Mouse (Mus musculus): Measurements from ENCODE around the gene Hoxa10. TPM values are rescaled to one million over a fixed set of nuclear protein-coding genes. Genes with fewer than 3 reads are reported as not detected.

Gene Hoxa10
- total RNA-seq, 2 experiments from 2014 or later, result not detected

DNA sequence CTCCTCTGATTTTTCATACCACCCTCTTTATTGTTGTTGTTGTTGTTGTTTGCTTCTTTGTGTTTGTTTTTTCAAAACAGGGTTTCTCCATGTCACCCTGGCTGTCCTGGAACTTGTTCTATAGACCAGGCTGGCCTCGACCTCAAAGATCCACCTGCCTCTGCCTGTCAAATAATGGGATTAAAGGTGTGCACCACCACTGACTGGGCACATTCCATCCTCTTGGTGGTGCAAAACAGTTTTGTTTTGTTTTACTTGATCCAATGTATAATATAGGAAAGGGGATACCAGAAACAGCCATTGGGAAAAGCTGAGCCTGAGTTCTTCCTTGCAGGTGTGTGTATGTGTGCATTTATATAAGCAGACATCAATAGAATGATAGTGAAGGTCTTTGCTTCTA is 54.2 kb downstream of the Hoxa10 start:
- DNase-seq (ENCODE audit: low spot score in 2 of 2), result no peak

DNA sequence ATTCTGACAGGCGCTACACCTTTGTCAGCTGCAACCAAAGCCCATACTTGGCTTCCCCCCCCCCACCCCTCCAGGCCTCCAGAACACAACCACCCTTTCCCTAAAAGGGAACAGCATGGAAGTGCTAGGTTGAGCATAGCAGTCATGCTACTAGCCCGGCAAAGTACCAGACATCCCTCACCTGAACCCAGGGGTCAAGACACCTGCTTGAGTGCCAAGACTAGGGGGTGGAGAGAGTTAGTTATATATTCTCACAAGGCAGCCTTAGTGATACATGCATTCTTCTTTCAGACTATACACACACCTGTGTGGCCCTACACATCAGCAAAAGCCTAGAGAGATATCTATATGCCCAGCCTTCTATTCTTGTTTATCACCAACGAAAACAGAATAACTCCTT is 54.8 kb downstream of the Hoxa10 start:
- no peak for DNase-seq (ENCODE audit: low spot score in 2 of 2)

DNA sequence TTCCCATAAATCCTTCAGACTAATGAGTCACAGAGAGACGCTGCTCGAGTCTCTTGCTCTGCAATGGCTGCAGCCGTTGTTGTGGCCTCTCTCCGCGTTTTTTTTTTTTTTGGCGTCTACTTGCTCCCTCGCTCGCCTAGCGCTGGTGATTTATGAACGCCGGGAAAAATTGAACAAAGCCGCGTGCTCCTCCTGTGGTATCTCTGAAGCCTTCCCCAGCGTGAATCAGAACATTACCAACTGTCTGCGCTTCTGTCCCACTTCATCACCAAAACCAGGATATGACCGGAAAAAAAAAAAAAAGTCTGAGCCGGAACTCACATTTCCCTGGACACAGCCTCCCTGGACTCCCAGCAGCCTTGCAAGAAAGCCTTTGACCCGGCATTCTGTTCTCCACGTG is 55.4 kb downstream of the Hoxa10 start:
- DNase-seq (ENCODE audit: low spot score in 2 of 2), result no peak

DNA sequence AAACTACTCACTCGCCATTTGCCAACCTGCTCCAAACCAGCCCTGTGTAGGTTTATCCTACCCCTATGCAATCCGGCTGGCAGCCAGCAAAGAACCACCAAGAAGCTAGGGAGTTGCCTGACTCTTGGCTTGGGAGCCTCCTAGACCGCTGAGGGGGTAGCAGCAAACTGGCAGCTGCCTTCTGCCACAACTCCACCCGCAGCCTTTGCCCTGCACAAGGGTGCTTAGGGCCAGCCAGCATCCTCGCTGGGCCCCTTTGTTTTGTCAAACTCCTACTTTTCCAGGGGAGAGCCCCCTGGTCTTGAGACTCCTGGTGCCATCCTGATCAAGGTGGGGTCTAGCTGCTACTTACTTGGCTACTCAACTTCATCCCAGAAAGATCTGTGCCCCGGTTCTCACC is 56.0 kb downstream of the Hoxa10 start:
- DNase-seq (ENCODE audit: low spot score in 2 of 2), result no peak

DNA sequence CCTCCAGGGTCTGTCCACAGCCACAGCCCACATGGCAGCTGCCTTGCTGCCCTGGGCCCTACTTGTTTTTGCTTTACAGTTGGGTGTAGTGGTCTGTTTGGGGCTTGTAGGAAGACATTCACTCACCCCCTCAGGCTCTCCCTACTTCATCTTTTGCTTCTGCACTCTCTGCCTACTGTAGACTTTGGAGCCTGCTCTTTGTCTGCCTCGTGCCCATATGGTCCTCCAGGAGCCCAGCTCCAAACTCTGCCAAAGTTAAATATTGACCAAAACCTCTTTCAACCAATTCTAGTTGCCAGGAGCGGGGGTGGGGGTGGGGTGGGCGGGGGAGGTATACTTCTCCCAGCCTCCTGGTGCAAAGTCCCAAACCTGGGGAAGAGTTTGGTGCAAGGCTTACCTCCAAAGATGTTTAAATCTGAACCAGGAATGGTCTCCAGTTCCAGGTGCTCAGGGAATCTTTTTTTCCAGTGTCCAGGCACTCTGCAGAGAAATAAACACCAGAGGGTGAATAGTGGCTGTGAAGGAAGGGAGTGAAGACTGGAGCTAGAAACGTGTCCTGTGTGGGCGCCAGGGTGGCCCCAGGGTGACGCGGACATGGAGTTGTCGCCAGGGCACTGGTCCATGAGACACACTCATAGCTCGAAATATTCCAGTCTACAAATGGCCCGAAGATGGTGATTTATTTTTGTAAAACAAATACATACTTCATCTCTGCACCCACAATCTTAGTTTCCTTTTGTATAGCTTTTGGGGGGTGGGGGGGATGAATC is 57.2 kb downstream of the Hoxa10 start:
- DNase-seq (ENCODE audit: low spot score in 2 of 2), result no peak

DNA sequence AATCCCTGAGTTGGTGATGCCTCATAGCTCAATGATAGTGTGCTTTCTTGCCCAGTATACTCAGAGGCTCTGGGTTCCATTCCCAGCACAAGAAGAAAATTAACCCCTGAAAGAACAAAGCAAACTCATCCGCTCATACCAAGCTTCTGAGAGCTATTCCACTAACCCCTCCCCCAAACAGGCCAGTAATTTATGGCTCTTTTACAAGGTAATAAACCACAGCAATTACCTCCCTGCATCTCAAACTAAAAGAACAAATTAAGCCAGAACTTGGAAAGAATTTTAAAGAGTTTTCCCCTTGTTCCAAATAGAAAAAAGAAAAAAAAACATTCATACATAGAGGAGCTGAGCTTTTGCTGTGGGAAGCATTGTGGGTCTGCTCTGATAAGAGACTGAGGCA is 57.9 kb downstream of the Hoxa10 start:
- no peak for DNase-seq (ENCODE audit: low spot score in 2 of 2)

DNA sequence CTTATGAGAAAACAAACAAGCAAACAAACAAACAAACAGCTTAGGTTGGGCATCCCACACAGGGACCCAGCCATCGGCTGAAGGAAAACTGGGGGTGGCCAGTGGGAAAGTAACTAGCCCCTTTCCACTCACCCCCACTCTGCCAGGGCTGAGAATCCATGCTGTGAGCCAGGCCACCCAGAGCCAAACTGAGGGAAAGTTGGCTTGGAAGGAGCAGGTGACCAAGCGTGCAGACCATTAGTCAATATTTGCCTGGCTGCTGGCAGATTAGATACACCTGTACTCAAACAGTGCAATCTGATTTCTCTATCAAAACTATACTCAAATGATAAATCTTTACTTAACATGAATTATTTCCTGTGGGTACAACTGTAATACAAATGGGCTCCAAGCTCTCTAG is 58.6 kb downstream of the Hoxa10 start:
- DNase-seq (ENCODE audit: low spot score in 2 of 2), result no peak

Small RNA genes within 50 kb of the gene (microRNA-seq; reads per million reads assigned to microRNA genes)
- 1.1 to 1.2 reads per million in 2 experiments for gene Mir196b

Other genes starting within 250 kb of the Hoxa10 start
- gene Skap2, start 228.3 kb downstream of the Hoxa10 start, total RNA-seq (2021), result 10 to 100 TPM; 15.9 to 16.5 TPM
- not detected for gene Hoxa1, start 82.5 kb downstream of the Hoxa10 start, total RNA-seq (2021)
- not detected for gene Hoxa2, start 76.0 kb downstream of the Hoxa10 start, total RNA-seq (2021)
- gene 5730596B20Rik, start 63.4 kb downstream of the Hoxa10 start, total RNA-seq (2021), result not detected
- not detected for gene Hoxa4, start 49.1 kb downstream of the Hoxa10 start, total RNA-seq (2021)
- gene Hoxa5, start 36.3 kb downstream of the Hoxa10 start, total RNA-seq (2021), result not detected
- gene Hoxa6, start 32.1 kb downstream of the Hoxa10 start, total RNA-seq (2021), result not detected
- not detected for gene Hoxa3, start 27.5 kb downstream of the Hoxa10 start, total RNA-seq (2021)
- gene Gm28308, start 27.5 kb downstream of the Hoxa10 start, total RNA-seq (2021), result not detected
- gene Hoxa7, start 19.0 kb downstream of the Hoxa10 start, total RNA-seq (2021), result not detected
- not detected for gene Hoxa9, start 9.8 kb downstream of the Hoxa10 start, total RNA-seq (2021)
- not detected for gene Hoxa11, start 5.0 kb upstream of the Hoxa10 start, total RNA-seq (2021)
- not detected for gene Hoxa13, start 20.0 kb upstream of the Hoxa10 start, total RNA-seq (2021)
- gene Evx1, start 72.6 kb upstream of the Hoxa10 start, total RNA-seq (2021), result not detected

All from left cerebral cortex, adult 18-20 months (tissue).